Mouse (Mus musculus) retina, adult 2 months (tissue): Measurements from ENCODE around the gene Rrp7a.

Experiments
- DNase-seq: peaks from one replicate; pipeline ENCODE4 v3.0.0-alpha.2; 2012; ENCODE audit warnings: low read depth, low spot score

The Rrp7a gene

GRCm38 (mm10) chr15:83065543-83065942 is 57.1 kb downstream of the Rrp7a start:
- no peak for DNase-seq
